Mouse (Mus musculus): ENCODE results near the gene Nell2. TPM values are rescaled to one million over a fixed set of nuclear protein-coding genes. Genes with fewer than 3 reads are reported as not detected.

Gene Nell2
- polyA plus RNA-seq, 2 experiments, result 0.20 TPM

GRCm38 (mm10) chr15:95029487-95029875, 498.9 kb downstream of the Nell2 start:
- DNase-seq (ENCODE audit: low read depth in 3 of 3, low spot score in 3 of 3), result no peak
- Histone ChIP-seq H3K9ac (replicated peaks) (no peak overlapping the region), H3K36me3 (replicated peaks; ENCODE audit: control insufficient read depth, insufficient read depth, low read depth) (no peaks in the 10 kb centered on the region), H3K4me3 (ENCODE audit: insufficient read depth in 1 of 2, low read depth in 2 of 2, low read length in 2 of 2) (no peak overlapping the region), H3K4me2 (ENCODE audit: low read depth) (no peak overlapping the region), H3K9me3 (ENCODE audit: control insufficient read depth, low read length) (no peaks in the 10 kb centered on the region), H3K27me3 (ENCODE audit: control insufficient read depth, insufficient read depth, low read length) (no peaks in the 10 kb centered on the region), H3K4me1 (replicated peaks; ENCODE audit: control insufficient read depth in 2 of 2, insufficient read depth in 2 of 2, low read length in 1 of 2) (no peaks in the 10 kb centered on the region), H3K27ac (no peak overlapping the region)
- TF ChIP-seq CTCF (IDR thresholded peaks at IDR 0.05; ENCODE audit: low read depth) (no peak), EP300 (IDR thresholded peaks at IDR 0.05; ENCODE audit: low read depth) (no peak)
- WGBS (ENCODE audit: insufficient replicate concordance), result 68% methylated on average over 5 of the region's 5 CpGs
- ATAC-seq (ENCODE audit: insufficient read depth), result no peak

DNA sequence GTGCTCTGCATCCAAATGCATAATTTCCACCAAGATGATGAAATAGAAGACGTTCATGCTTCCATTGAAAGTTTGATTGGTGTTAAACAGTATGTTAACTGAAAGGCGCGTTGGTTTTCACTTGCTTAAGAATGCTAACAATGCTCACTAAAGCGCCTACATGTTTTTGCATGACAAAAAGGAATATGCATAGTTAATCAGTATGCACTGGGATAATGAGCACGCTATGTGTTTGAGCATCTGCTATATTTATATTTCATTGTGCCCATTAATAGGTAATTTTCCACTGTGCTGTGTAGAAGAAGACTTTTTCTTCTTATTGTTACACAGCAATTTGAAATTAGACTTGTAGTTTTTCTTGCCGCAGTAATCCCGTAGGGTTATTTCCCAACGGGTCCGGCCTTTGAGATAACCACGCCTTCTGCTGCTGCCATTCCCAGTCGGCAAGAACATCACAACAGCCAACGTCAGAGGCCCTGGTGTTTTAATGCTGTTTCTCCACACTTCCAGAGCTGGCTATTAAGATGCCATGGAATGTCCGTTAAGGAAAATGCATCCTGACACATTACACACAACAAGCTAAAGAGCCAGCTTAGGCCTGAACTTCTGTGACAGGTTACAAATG, 499.4 kb downstream of the Nell2 start:
- TF ChIP-seq EP300 (IDR thresholded peaks at IDR 0.05; ENCODE audit: low read depth) (no peak), CTCF (IDR thresholded peaks at IDR 0.05; ENCODE audit: low read depth) (no peak)
- no peak for DNase-seq (ENCODE audit: low read depth in 3 of 3, low spot score in 3 of 3)
- Histone ChIP-seq H3K9ac (replicated peaks) (no peak overlapping the region), H3K27me3 (ENCODE audit: control insufficient read depth, insufficient read depth, low read length) (no peaks in the 10 kb centered on the region), H3K4me2 (ENCODE audit: low read depth) (no peak overlapping the region), H3K4me3 (ENCODE audit: insufficient read depth in 1 of 2, low read depth in 2 of 2, low read length in 2 of 2) (no peak overlapping the region), H3K27ac (no peak overlapping the region), H3K4me1 (replicated peaks; ENCODE audit: control insufficient read depth in 2 of 2, insufficient read depth in 2 of 2, low read length in 1 of 2) (no peaks in the 10 kb centered on the region), H3K36me3 (replicated peaks; ENCODE audit: control insufficient read depth, insufficient read depth, low read depth) (no peaks in the 10 kb centered on the region), H3K9me3 (ENCODE audit: control insufficient read depth, low read length) (no peaks in the 10 kb centered on the region)
- 72% methylated on average over 13 of the region's 13 CpGs for WGBS (ENCODE audit: insufficient replicate concordance)
- ATAC-seq (ENCODE audit: insufficient read depth), result no peak

Other genes starting within 250 kb of the Nell2 start
- not detected in 2 replicates for gene Dbx2, start 127.4 kb upstream of the Nell2 start, polyA plus RNA-seq (2012; rRNA removed)
- gene Dbx2, start 127.4 kb upstream of the Nell2 start, polyA plus RNA-seq (2014; fragmentation: Nextera tagmentation; extraction: Ambion mirVana), result not detected in 2 replicates